Mouse (Mus musculus) B cell, adult 2 months (primary cell): ENCODE measurements around the gene Frat1.

Source experiments
- DNase-seq, 2 experiments: peaks; one replicate each; pipeline ENCODE4 v3.0.0; 2022

Frat1 gene

DNA sequence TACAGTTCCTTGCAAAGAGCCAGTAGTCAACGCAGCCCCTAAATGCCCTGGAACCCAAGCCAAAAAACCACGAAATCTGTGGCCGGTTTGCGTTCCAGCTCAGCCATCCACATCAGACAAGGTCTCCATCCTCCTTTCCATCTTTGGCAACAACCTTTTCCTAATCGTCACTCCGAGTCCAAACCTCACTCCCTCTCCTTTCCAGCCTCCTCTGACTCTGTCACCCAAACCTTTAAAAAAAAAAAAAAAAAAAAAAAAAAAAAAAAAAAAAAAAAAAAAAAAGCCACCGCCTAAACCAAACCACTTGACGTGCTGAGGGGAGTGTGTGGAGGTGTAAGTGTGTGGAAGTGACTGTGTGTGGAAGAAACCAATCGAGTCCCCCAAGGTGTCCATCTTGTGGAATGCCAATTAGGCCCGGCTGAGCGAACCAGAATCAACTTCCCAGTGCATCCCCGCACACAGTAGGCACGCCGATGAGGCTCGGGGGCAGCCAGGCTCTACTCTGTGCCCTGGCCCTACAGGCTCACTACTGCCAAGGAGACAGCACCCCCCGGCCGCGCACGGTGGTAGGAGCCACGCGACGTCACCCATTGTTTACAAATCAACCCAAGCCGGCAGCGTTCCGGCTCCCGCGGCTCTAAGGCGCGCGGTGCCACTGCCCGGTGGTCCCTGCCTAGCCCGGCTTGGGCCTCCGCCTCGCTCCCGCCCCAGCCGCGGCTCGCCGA is at the start of gene Frat1:
Gene Frat1 (plus strand): TSS at position 590 of the 725 bp plus-strand sequence.
- peak; percentile 94 to 96 for DNase-seq

- DNase-seq: no peak
Measured at GRCm38 (mm10) chr19:41786896-41787295, 42.9 kb upstream of the Frat1 start.

DNA sequence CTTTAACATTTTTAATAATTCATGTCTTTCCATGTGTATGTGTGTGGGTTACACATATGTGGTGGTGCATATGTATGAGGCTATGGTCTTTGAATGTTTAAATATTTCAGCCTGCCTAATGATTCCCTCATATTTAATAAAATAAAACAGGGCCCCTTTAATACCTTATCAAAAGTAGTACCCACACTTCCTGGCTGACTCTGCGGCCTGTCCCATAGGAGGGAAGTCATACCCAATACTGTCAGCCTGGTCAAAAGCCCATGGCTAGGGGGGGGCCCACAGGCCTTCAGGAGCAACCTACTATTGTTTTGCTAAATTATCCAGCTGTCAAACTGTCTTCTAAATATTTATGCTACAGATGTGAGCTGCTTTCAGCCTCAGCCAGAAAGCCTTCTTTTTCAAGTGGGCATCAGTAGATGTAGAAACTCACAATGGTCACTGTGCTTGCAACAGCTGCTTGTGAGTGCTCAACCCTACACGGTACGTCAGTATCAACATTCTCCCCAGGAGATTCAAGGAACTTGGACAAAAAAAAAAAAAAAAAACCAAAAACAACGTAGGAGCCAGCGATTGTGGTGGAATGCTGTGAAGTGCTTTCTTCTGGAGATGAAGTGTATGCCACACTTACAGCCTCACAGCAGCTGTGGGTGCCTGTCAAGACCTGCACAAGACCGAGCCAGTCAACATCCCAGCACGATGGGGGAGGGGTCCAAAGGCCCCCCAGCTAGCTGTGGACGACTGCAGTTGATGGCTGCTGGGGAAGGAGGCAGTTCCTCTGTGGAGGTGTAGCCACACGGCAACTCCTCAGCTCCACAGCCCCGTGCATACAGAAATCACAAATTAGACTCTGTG is 40.4 kb upstream of the Frat1 start:
- DNase-seq: no peak

- DNase-seq: no peak
Measured at GRCm38 (mm10) chr19:41791384-41791783, 38.4 kb upstream of the Frat1 start.

DNA sequence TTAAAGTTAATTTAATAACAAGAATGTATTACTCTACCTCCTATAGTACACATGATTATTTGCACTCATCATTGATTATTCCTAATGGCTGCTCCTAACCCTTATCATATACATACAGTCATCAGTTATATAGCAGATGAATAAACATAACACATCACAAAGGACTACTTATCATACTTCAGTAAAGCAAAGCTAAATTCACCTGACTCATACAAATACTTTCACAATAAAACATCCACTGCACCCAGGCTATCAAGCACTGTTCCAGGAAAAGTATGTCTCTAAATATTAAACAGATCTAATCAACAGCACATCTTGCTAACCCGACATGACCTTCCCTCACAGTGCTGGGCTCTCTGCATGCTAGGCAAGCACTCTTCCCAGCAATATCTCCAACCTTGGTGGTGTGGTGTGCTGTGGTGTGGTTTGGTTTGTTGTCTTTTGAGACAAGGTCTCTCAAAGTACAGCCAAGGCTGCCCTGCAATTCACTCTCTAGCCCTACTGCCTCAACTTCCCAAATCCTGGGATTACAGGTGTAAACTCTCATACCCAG is 36.8 kb upstream of the Frat1 start:
- DNase-seq: no peak

- DNase-seq: no peak
Measured at GRCm38 (mm10) chr19:41794017-41794416, 35.8 kb upstream of the Frat1 start.

DNA sequence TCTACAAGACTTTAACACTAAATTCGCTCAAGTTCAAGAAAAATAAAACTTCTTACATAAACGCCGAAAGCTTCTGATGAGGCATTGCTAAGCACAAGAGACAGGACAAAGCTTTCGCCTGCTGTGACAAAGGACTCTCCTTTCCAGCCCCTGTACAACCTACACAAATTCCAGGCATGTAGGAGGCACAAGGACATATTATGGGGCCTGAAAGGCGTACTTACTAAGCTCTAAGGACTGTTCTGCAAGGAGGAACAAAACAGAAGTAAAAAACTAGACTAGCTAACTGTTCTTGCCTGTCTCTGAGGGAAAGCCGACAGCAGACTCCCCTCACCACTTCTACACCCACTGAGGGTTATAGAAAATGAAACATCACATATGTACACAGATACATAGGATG is 34.9 kb upstream of the Frat1 start:
- DNase-seq: no peak

DNA sequence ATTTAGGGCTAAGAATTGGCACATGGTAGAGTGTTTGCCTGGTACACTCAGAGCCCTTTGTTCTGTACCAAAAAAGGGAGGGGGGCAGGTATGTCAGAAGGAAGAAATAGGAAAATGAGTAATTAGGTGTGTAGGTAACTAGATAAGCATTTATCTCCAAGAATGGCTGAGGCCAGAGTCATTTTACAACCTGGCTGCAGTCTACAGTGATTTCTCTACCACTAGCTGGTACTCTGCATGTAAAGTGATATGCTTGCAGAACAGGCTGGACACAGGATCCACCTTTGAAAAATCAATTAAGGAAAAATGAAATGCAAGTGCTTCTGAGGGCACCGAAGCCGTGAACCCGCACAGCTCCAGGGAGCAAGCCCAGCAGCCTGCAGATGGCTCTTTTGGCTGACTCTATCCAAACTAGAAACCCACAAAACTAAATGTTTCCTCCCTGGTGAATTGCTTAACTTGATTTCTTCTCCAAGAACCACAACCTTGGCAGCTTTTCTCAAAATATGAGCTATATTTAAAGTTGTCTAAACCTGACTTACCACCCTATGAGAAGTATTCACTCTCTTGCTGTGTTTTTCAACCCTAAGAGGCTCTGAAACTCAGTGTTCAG is 33.5 kb upstream of the Frat1 start:
- DNase-seq: no peak

DNA sequence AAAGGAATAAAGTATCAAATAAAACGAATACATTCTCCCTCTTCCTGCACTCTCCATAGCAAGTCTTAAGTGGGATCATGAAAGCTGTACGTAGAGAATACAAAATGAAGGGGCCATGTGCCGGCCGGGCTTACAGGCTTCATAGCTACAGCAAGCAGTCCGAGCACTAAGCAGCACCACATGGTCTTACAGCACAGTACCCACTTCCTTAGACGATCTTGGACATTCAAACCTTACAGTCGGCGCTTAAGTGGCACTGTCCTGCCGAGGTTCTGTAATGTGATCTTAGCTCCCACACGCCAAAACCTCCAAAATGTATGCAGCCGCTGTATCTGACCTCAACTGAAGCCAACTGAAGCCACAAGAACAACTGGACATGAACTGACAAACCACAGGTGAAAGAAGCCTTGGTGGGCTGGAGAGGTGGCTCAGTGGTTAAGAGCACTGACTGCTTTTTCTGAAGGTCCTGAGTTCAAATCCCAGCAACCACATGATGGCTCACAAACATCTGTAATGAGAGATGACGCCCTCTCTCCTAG is 32.9 kb upstream of the Frat1 start:
- DNase-seq: no peak

DNA sequence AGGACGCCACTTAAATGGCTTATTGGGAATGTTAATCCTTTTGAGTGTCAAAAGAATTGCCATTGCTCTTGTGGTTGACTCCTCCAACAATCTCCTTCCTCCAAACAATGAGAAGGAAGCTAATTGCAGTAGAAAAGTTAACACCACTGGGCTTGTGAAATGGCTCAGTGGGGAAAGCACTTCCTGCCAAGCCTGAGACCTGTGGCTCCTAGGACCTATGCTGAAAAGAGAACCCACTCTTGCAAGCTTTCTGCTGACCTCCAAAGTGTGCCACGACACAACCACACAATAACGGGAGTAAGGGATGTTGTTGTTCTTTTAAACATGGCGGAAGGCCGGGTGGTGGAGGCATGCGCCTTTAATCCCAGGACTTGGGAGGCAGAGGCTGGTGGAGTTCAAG is 32.2 kb upstream of the Frat1 start:
- no peak for DNase-seq

DNA sequence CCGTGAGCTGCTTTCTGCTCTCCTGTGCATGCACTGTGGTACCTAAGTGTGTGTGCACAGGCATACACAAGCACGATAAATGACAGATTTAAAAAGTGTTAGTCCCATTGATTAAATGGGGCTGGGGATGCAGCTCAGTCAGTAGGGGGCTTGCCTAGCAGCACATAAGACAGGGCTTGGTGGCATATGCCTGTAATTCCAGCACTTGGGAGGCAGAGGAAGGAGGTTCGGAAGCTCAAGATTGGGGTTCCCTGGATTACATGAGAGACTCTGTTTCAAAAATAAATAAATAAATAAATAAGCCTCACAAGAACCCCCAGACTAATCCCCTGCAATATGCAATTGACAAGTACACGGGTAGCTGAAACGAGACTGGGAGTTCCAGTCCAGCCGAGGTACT is 29.3 kb upstream of the Frat1 start:
- no peak for DNase-seq

GRCm38 (mm10) chr19:41800986-41801741 is 28.6 kb upstream of the Frat1 start:
- DNase-seq: no peak

- peak; percentile 89 to 93 for DNase-seq
Measured at GRCm38 (mm10) chr19:41801742-41802369, 27.9 kb upstream of the Frat1 start, which contains the start of gene Arhgap19. TSS of gene Arhgap19 (minus strand) at chr19:41802047.

DNA sequence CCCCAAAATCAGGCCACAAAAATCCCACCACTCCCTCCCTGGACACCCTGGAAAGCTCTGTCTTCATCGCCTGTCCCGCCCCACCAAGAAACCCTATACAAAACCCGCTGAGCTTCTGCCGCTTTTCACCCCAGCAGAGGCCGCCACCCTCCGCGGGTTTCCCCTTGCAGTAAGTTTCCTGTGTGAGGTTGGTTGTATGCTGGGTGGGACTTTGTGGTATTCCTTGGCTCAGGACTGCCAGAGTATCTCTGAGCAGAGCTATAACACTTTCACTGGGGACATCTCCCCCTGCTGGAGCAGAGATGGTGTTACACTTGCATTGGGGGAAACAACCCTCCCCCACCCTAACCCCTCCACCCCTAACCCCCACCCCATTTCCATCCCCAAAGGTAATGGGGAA is 26.4 kb upstream of the Frat1 start:
- peak; percentile 69 to 72 for DNase-seq

DNA sequence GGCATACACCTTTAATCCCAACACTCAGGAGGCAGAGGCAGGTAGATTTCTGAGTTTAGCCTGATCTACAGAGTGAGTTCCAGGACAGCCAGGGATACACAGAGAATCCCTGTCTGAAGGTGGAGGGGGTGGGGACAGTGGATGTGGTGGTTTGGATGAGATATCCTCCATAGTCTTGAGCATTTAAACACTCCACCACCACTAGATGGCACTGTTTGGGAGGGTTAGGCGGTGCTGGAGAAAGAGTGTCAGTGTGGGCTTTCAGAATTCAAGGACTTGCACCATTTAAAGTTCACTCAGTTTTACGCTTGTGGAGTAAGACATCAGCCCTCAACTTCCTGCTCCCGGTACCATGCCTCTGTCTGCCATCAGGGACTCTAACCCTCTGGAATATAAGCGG is 23.9 kb upstream of the Frat1 start:
- peak; percentile 26 to 34 for DNase-seq

GRCm38 (mm10) chr19:41807497-41807896 is 22.3 kb upstream of the Frat1 start:
- no peak for DNase-seq

DNA sequence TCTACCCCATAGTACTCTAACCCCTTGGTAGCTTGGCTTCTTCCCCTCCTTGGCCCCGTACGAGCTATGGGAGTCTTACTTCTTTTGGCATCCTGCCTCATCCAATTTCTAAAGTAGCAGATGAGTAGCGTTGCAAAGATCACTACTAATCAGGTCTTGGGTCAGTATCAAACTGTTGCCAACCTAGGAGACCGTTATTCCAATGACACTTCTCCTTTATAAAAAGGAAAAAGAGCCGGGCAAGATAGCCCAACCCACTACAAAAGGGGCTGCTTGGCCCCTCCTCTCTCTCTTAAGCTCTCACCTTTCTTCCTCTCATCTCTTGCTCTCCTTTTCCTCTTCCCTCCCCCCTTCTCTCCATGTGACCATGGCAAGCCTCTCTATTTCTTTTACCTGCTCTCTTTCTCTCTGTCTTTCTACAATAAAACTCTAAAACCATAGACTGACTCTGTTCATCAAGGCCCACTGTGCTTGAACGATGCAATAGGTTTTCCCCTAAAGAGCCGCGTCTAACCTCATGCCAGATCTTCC is 21.6 kb upstream of the Frat1 start:
- DNase-seq: no peak

GRCm38 (mm10) chr19:41810074-41810473 is 19.7 kb upstream of the Frat1 start:
- DNase-seq: no peak

- DNase-seq: no peak
Measured at GRCm38 (mm10) chr19:41812525-41812924, 17.2 kb upstream of the Frat1 start.

DNA sequence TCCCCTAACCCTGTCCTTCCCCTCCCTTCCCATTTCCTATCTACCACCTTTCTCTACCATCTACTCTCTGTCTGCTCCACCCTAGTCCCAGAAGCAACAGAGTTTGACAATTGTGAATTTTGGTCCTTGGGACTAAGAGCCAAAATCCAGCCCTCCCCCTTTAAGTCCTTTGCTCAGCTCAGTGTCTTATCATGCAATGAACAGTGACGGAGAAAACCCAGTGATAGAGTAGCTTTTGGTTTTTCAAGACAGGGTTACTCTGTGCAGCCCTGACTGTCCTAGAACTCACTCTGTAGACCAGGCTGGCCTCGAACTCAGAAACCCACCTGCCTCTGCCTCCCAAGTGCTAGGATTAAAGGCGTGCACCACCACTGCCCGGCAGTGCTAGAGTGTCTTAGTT is 16.4 kb upstream of the Frat1 start:
- no peak for DNase-seq

DNA sequence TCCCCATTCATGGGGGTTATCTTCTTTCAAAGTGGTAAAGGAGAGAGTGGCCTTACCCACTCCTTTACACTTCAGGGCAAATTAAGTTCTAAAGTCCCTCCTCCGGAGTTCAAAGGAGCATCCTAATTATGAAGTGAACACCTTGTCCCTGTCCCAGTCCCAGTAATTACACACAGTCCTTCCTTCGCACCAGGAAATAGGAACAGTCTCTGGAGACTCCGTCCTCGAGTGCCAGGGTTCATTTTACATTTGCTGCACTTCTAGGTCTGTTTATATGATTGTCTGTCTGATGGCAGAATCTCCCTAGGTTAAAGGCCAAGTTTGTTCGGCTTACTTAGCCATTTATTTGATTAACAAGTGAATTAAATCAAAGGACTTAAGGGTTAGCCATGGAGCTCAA is 13.4 kb upstream of the Frat1 start:
- DNase-seq: no peak

DNA sequence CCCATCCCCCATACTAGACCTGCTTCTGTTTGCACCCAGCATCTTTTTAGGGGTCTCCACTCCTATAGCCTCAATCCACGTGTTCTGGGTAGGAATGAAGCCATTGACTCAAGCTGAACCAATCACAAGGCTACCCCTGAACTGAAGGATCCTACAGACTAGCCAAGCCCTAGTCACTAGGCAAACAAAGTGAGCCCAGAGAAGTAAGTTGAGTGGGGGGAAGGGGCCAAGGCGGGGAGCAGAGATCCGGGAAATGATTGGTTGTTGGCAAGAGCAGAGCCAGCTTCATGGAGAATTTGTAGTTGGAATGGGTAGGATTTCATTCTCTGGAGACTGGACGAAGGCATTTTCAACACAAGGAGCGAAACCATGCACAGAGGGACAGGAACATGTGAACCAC is 12.9 kb upstream of the Frat1 start:
- no peak for DNase-seq
